Mouse (Mus musculus): ENCODE measurements around the gene Lrfn1.

DNA sequence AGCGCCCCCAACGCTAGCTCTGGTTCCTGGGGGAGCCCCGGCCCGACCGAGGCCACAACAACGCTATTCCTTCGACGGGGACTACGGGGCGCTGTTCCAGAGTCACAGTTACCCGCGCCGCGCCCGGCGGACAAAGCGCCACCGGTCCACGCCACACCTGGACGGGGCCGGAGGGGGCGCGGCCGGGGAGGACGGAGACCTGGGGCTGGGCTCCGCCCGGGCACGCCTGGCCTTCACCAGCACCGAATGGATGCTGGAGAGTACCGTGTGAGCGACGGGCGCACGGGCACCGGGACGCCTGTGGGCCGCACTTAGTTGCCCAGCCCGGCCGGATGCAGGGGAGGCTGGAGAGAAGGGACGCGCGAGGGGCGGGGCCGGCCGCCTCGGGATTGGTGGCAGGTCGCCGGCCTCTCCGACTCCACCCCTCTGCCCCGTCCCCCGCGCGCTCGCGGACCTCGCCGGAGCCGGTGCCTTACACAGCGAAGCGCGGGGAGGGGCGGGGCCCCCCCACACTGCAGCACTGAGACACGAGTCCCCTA, 15.5 kb downstream of the Lrfn1 start:
- TF ChIP-seq POLR2A (IDR thresholded peaks at IDR 0.05; ENCODE audit: low read depth, low read length) (no peak), CTCF (IDR thresholded peaks at IDR 0.05; ENCODE audit: extremely low read depth, insufficient read length, insufficient replicate concordance, low read depth, low read length) (no peak)

All from small intestine, adult 2 months (tissue).